In genomic region chr1:87418733-87419132, GRCm38 (mm10) we compare ENCODE assay signal across 8 mouse cellular contexts. TPM values are rescaled to one million over a fixed set of nuclear protein-coding genes. Genes with fewer than 3 reads are reported as not detected.
DNase-seq lines count a peak whose midpoint lies in the region; ATAC-seq and TF ChIP-seq lines count a peak whose summit lies in the region.

No protein-coding gene starts in this region.

- 86% methylated on average over 4 of the region's 4 CpGs for WGBS in embryonic facial prominence, embryonic 11.5 days
- WGBS in embryonic facial prominence, embryonic 10.5 days, result 88% methylated on average over 4 of the region's 4 CpGs
- 79% methylated on average over 4 of the region's 4 CpGs for WGBS in lung, embryonic 14.5 days
- 69% methylated on average over 4 of the region's 4 CpGs for WGBS in liver, embryonic 14.5 days (ENCODE audit: insufficient replicate concordance)
- 93% methylated on average over 4 of the region's 4 CpGs for WGBS in forebrain, embryonic 12.5 days

- H3K4me2 ChIP-seq in embryonic facial prominence, embryonic 11.5 days (ENCODE audit: low read depth, low read length), result no peak overlapping the region
- H3K4me2 ChIP-seq in lung, embryonic 14.5 days, result no peak overlapping the region
- no peak overlapping the region for H3K4me2 ChIP-seq in liver, embryonic 14.5 days (ENCODE audit: low read depth)
- H3K4me2 ChIP-seq in forebrain, embryonic 12.5 days, result no peak overlapping the region

- H3K9ac ChIP-seq in embryonic facial prominence, embryonic 11.5 days (replicated peaks; ENCODE audit: low read length), result no peak overlapping the region
- H3K9ac ChIP-seq in lung, embryonic 14.5 days, result no peak overlapping the region
- H3K9ac ChIP-seq in liver, embryonic 14.5 days (replicated peaks), result no peak overlapping the region
- no peak overlapping the region for H3K9ac ChIP-seq in forebrain, embryonic 12.5 days

- H3K4me1 ChIP-seq in embryonic facial prominence, embryonic 11.5 days (ENCODE audit: control insufficient read depth, insufficient read depth, low read length), result no peaks in the 10 kb centered on the region
- no peaks in the 10 kb centered on the region for H3K4me1 ChIP-seq in embryonic facial prominence, embryonic 10.5 days
- no peaks in the 10 kb centered on the region for H3K4me1 ChIP-seq in lung, embryonic 14.5 days (ENCODE audit: insufficient read depth)
- H3K4me1 ChIP-seq in liver, embryonic 14.5 days (replicated peaks; ENCODE audit: control insufficient read depth in 2 of 2, insufficient read depth in 2 of 2, low read length in 1 of 2), result no peaks in the 10 kb centered on the region
- no peaks in the 10 kb centered on the region for H3K4me1 ChIP-seq in forebrain, embryonic 12.5 days

- no peak for TF ChIP-seq EP300 in liver, embryonic 14.5 days (IDR thresholded peaks at IDR 0.05; ENCODE audit: low read depth)

- H3K27ac ChIP-seq in embryonic facial prominence, embryonic 11.5 days (replicated peaks; ENCODE audit: low read depth, low read length), result no peak overlapping the region
- H3K27ac ChIP-seq in embryonic facial prominence, embryonic 10.5 days (replicated peaks), result no peak overlapping the region
- H3K27ac ChIP-seq in lung, embryonic 14.5 days (ENCODE audit: low read depth), result no peak overlapping the region
- no peak overlapping the region for H3K27ac ChIP-seq in liver, embryonic 14.5 days
- H3K27ac ChIP-seq in forebrain, embryonic 12.5 days, result no peak overlapping the region

- peak; percentile 80 for TF ChIP-seq CTCF in lung, embryonic 14.5 days (IDR thresholded peaks at IDR 0.05; ENCODE audit: low read depth)
- TF ChIP-seq CTCF in liver, embryonic 14.5 days (IDR thresholded peaks at IDR 0.05; ENCODE audit: low read depth), result peak; percentile 78

- no peak overlapping the region for H3K4me3 ChIP-seq in embryonic facial prominence, embryonic 11.5 days (ENCODE audit: low read depth, low read length)
- H3K4me3 ChIP-seq in embryonic facial prominence, embryonic 10.5 days, result no peak overlapping the region
- H3K4me3 ChIP-seq in lung, embryonic 14.5 days (ENCODE audit: low read depth, low read length), result no peak overlapping the region
- no peak overlapping the region for H3K4me3 ChIP-seq in liver, embryonic 14.5 days (ENCODE audit: insufficient read depth in 1 of 2, low read depth in 2 of 2, low read length in 2 of 2)
- no peak overlapping the region for H3K4me3 ChIP-seq in forebrain, embryonic 12.5 days (replicated peaks)

- H3K36me3 ChIP-seq in embryonic facial prominence, embryonic 11.5 days (replicated peaks; ENCODE audit: control insufficient read depth, insufficient read depth, low read depth, low read length), result peaks cover 3% of the 10 kb centered on the region; the same call in 1 of the 2 replicates
- H3K36me3 ChIP-seq in embryonic facial prominence, embryonic 10.5 days (replicated peaks), result peaks cover 77% of the 10 kb centered on the region
- H3K36me3 ChIP-seq in lung, embryonic 14.5 days (ENCODE audit: insufficient read depth), result peaks cover 59% of the 10 kb centered on the region
- peaks cover 23% of the 10 kb centered on the region for H3K36me3 ChIP-seq in liver, embryonic 14.5 days (replicated peaks; ENCODE audit: control insufficient read depth, insufficient read depth, low read depth)
- peaks cover 49% of the 10 kb centered on the region for H3K36me3 ChIP-seq in forebrain, embryonic 12.5 days (replicated peaks)

- peak; percentile 66 for DNase-seq in embryonic facial prominence, embryonic 11.5 days (ENCODE audit: low spot score)
- no peak for DNase-seq in embryonic facial prominence, embryonic 10.5 days (ENCODE audit: low spot score)
- DNase-seq in lung, embryonic 14.5 days, result peak; percentile 81
- DNase-seq in lung, adult 18-20 months, result no peak
- peak; percentile 45 for DNase-seq in c-Kit-negative CD71-positive TER-119-positive erythroid progenitor cells, embryonic 14.5 days (ENCODE audit: low read depth, low spot score)
- peak; percentile 37 to 42 (median 38) for DNase-seq in liver, embryonic 14.5 days (ENCODE audit: low read depth in 3 of 3, low spot score in 3 of 3)
- no peak for DNase-seq in urinary bladder, postnatal 36 days (ENCODE audit: low spot score in 2 of 2)

- no peaks in the 10 kb centered on the region for H3K27me3 ChIP-seq in embryonic facial prominence, embryonic 11.5 days (ENCODE audit: control insufficient read depth, insufficient read depth, low read length)
- no peaks in the 10 kb centered on the region for H3K27me3 ChIP-seq in embryonic facial prominence, embryonic 10.5 days (replicated peaks; ENCODE audit: low read depth, poor library complexity, severe bottlenecking)
- no peaks in the 10 kb centered on the region for H3K27me3 ChIP-seq in lung, embryonic 14.5 days (ENCODE audit: insufficient read depth, low read length)
- H3K27me3 ChIP-seq in liver, embryonic 14.5 days (ENCODE audit: control insufficient read depth, insufficient read depth, low read length), result no peaks in the 10 kb centered on the region
- no peaks in the 10 kb centered on the region for H3K27me3 ChIP-seq in forebrain, embryonic 12.5 days

- ATAC-seq in embryonic facial prominence, embryonic 11.5 days (replicated peaks; ENCODE audit: insufficient number of reproducible peaks, low FRiP score, low TSS enrichment, low read depth), result no peak
- no peak for ATAC-seq in lung, embryonic 14.5 days (ENCODE audit: insufficient read depth)
- ATAC-seq in liver, embryonic 14.5 days (ENCODE audit: insufficient read depth), result no peak
- no peak for ATAC-seq in forebrain, embryonic 12.5 days (ENCODE audit: low FRiP score)

- no peaks in the 10 kb centered on the region for H3K9me3 ChIP-seq in embryonic facial prominence, embryonic 11.5 days (replicated peaks; ENCODE audit: control insufficient read depth, low read length)
- no peaks in the 10 kb centered on the region for H3K9me3 ChIP-seq in embryonic facial prominence, embryonic 10.5 days
- no peaks in the 10 kb centered on the region for H3K9me3 ChIP-seq in lung, embryonic 14.5 days (ENCODE audit: low read depth, low read length)
- no peaks in the 10 kb centered on the region for H3K9me3 ChIP-seq in liver, embryonic 14.5 days (ENCODE audit: control insufficient read depth, low read length)
- H3K9me3 ChIP-seq in forebrain, embryonic 12.5 days, result no peaks in the 10 kb centered on the region

RNA-seq across cellular contexts. Expression of gene Kcnj13, which starts 24.2 kb away (rescaled TPM):
- 0.25 and 0.99 TPM in 2 replicates for polyA plus RNA-seq in embryonic facial prominence, embryonic 11.5 days (2014; fragmentation: Nextera tagmentation; extraction: Ambion mirVana)
- 1.4 and 1.8 TPM in 2 replicates for polyA plus RNA-seq in embryonic facial prominence, embryonic 10.5 days (2016; fragmentation: Nextera tagmentation; extraction: Ambion mirVana)
- polyA plus RNA-seq in lung, embryonic 14.5 days (2014; fragmentation: Nextera tagmentation; extraction: Ambion mirVana), result 2.1 and 2.3 TPM in 2 replicates
- polyA plus RNA-seq in liver, embryonic 14.5 days (2012; rRNA removed), result not detected in 2 replicates
- not detected in 2 replicates for polyA plus RNA-seq in liver, embryonic 14.5 days (2014; fragmentation: Nextera tagmentation; extraction: Ambion mirVana)
- polyA plus RNA-seq in forebrain, embryonic 12.5 days (2016; fragmentation: Nextera tagmentation; extraction: Ambion mirVana), result 2.0 and 6.3 TPM in 2 replicates

RNA-seq across cellular contexts. Expression of gene Snorc, which starts 51.3 kb away (rescaled TPM):
- 0.52 TPM in 1 of 2 replicates, not detected in the other for polyA plus RNA-seq in embryonic facial prominence, embryonic 11.5 days (2014; fragmentation: Nextera tagmentation; extraction: Ambion mirVana)
- not detected in 2 replicates for polyA plus RNA-seq in embryonic facial prominence, embryonic 10.5 days (2016; fragmentation: Nextera tagmentation; extraction: Ambion mirVana)
- not detected in 2 replicates for polyA plus RNA-seq in lung, embryonic 14.5 days (2014; fragmentation: Nextera tagmentation; extraction: Ambion mirVana)
- not detected in 2 replicates for polyA plus RNA-seq in liver, embryonic 14.5 days (2012; rRNA removed)
- not detected in 2 replicates for polyA plus RNA-seq in liver, embryonic 14.5 days (2014; fragmentation: Nextera tagmentation; extraction: Ambion mirVana)
- polyA plus RNA-seq in forebrain, embryonic 12.5 days (2016; fragmentation: Nextera tagmentation; extraction: Ambion mirVana), result not detected in 2 replicates

Comparison
In these comparisons a context has a peak if more than half of its experiments do, and no peak if none do; other contexts are left out.
1. DNase-seq: peak in embryonic facial prominence, embryonic 11.5 days (single experiment), lung, embryonic 14.5 days (single experiment), c-Kit-negative CD71-positive TER-119-positive erythroid progenitor cells, embryonic 14.5 days (single experiment) and liver, embryonic 14.5 days (3 of 3); none in embryonic facial prominence, embryonic 10.5 days (single experiment), lung, adult 18-20 months (0 of 2) and urinary bladder, postnatal 36 days (0 of 2).